Mouse (Mus musculus) left cerebral cortex, postnatal 10 days (tissue): ENCODE results near the gene Tmem59l. TPM values are rescaled to one million over a fixed set of nuclear protein-coding genes. Genes with fewer than 3 reads are reported as not detected.

Experiments
- DNase-seq, 2 experiments: peaks; one replicate each; pipeline ENCODE4 v3.0.0; 2021 to 2022; ENCODE audit warnings: low spot score in 2 of 2, mixed read lengths in 1 of 2; ENCODE audit errors: extremely low spot score in 1 of 2
- intact Hi-C: fragments of 180-260 bp; cut with DNase I; formaldehyde crosslinking; loops from one replicate; pipeline ENCODE4 v1.15.1; 2025
- total RNA-seq, 2 experiments: library from RNA; stranded (reverse); gene quantifications; 2 replicates each; pipeline ENCODE4 v1.2.3; 2021

The Tmem59l gene
- total RNA-seq, 2 experiments from 2014 or later, result 146 to 159 TPM

DNA sequence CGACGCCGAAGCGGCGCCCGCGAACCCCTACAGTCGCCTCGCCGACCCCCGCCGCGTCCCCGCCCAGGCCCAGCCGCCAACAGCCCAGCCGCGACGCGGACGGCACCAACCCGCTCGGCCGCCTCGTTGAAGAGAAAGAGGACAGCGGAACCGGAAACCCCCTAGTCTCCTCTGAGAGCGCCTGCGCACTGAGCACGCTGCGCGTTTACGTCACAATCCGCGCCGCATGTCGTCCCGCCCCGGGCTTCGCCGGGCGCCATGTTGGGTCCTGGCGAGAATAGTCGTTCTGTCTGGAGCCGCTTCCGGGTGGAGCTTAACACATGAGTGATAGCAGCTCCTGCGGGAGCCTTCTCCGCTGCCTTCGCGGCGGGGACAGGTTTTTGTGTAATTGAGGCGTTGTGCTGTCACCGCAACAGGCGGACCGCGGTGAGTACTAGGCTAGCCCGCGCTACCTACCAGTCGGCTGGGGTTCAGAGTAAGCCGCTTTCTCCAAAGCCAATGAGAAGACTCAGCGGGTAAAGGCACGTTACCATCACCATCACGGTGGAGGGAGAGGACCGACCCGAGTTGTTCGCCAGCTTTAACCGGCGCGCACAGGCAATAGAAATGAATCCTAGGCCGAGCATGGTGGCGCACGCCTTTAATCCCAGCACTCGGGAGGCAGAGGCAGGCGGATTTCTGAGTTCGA is 23.2 kb upstream of the Tmem59l start, which contains the start of gene Uba52:
Uba52 (minus strand) TSS at position 574 of the 688 bp plus-strand sequence.
- peak; percentile 96 to 98 for DNase-seq
- intact Hi-C loops, result no loop called here

DNA sequence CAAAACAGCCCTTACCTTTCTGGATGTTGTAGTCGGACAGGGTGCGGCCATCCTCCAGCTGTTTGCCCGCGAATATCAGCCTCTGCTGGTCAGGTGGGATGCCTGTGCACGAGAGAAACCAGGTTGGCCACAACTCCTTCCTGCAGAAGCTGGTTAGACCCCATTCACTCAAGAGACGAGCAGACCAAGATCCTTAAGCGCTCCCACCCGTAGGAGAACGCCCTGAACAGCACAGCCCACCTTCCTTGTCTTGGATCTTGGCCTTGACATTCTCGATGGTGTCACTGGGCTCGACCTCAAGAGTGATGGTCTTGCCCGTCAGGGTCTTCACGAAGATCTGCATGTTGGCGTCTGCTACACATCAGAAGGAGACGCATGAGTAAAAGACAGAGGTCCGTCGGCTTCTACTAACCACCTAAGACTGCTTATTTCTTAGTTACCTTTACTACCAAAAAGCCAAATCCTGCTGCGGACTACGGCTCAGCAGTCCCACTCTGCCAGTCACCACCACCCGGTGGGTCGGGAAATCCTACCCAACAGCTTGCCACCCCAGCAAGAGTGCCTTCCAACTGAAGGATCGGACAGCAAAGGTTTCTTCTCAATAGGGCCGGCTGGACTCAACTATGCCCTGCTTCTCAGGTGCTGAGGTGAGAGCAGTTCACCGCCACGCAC is 22.3 kb upstream of the Tmem59l start:
- intact Hi-C loops, result no loop called here
- DNase-seq, result peak in 1 of 2 experiments; percentile 26

DNA sequence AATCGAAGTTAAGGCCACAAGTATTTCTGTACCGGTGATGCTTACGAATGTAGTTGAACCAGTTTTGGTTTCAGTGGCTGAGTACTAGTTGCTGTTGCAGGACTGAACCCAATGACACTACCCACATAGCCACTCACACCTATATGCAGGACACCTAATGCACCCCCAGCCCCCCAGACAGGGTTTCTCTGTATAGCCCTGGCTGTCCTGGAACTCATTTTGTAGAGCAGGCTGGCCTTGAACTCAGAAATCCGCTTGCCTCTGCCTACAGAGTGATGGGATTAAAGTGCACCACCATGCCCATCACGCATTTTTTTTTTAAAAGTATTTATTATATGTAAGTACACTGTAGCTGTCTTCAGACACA is 19.9 kb upstream of the Tmem59l start:
- intact Hi-C loops, result no loop called here
- DNase-seq, result no peak

DNA sequence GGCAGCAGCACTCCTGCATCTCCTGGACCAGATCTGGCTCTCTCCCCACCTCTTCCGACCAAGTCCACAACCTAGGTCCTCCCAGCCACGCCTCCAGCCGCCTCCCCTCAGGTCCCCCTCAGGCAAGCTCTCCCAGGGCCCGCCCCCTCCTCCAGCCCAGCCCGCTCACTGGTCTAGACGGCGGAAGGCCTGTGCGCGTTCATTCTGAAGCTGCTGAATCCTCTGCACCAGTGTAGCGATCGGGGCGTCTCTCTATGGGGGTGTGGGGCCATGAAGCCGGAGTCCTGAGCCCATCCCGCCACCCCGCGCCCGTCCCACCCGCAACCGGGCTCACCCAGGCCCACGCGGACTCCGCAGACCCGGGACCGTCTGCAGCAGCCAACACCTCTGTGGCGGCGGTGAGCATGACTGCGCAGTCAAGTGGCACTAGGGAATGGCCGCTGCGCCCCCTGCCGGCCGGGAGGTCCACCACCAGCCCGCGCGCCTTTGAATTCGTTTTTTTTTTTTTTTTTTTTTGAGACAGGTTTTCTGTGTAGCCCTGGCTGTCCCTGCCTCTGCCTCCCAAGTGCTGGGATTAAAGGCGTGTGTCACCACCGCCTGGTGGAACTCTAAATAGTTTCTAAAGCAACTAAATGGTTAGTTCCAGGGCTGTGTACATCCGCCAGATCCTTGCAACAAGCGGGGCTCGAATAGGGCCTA is 19.3 kb upstream of the Tmem59l start, which contains the start of gene Rex1bd:
Rex1bd (minus strand) TSS at position 425 of the 699 bp plus-strand sequence.
- intact Hi-C loops, result no loop called here
- DNase-seq, result peak; percentile 89 to 97

DNA sequence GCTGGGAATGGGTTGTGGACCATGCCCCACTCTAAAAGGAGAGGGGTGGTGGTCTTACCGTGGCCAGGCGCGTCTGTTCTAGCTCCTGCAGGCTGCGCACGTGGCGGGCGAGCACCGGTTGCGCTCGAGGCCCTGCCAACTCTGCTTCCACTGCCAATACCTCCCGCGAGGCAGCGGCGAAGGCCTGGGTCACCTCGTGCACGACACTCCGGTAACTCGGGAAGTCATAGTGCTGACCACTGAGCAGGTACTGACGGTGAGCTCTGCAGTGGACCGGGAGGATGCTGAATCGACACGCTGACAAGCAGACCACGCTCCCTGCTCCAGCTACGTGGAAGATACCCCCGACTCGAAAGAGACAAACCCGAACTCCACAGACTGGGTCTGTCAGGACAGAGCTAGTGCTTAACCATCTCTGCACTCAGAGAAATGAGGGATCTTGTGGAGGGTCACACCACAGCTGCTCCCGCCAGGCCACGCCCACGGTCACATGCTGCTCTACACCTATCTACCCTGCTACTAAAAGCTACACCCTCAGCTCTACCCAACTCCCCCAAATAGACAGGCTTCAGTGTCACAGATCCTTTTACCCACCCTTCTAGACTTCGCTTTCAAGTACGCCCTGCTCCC is 18.7 kb upstream of the Tmem59l start:
- no peak for DNase-seq
- intact Hi-C loops, result loop anchor here (2.0 kb wide), 1 partner anchor 163 kb away; no protein-coding TSS in a partner anchor

DNA sequence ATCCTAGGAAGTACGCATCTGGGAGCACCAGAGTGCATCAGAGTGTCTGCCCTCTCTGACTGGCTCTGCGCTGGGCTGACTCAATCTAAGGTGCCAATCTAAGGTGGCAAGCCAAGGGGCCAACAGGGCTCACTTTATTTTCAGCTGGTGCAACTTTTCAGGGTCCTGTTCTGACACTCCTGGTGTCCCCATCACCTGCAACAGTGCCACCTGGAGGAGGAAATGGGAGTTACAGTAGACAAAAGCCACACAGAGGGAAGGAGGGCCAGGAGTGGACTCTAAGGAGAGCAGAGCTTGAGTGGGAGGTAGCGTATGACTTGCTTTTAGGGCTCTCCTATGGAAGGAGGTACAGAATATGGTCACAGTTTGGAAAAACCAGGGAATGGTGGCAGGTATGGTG is 17.7 kb upstream of the Tmem59l start:
- peak; percentile 69 to 81 for DNase-seq
- intact Hi-C loops, result loop anchor here (2.0 to 5.0 kb wide), 2 partner anchors 88 to 162 kb away; no protein-coding TSS in a partner anchor

DNA sequence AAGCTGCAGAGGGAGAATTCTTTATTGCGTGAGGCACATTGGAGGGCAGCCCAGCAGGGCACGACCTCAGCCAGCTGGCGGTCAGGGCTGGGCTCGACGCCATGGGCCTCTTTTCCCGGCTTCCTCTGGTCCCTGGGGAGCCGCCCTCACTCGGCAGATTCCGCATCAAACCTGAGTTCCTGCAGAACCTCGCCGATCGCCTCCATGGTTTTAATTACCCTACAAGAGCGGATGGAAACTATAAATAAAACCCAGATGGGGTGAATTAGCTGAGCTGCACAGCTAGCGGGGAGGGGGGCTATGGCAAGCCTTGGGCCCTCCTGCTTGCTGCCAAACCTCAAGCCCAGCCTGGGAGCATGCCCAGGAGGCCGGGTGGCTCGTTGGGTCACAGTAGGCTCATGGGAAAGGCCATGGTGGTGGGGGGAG is 17.1 kb upstream of the Tmem59l start:
- peak; percentile 63 to 81 for DNase-seq

DNA sequence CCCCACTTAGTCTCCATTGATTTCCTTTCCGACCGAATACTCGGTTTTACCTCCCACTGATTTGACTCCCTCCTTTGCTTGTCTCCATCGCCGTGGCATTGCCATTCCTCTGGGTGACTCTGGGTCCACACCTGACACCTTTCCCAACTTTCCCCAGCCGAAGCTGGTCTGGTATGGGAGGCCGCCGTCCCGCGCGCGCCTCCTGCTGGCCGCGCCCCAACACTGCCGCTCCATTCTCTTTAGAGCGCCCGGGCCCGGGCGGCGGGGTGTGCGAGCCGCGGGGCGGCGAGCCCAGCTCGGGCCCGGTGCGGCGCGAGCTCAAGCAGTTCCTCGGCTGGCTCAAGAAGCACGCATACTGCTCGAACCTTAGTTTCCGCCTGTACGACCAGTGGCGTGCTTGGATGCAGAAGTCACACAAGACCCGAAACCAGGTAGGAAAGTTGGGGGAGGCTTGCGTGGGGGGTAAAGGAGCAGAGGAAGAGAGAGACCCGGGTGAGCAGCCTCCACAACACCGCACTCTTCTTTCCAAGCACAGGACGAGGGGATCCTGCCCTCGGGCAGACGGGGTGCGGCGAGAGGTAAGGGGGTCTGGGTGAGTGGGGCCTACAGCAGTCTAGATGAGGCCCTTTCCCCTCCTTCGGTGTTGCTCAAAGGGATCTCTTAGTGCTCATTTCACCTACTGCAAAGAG is 16.0 kb upstream of the Tmem59l start:
- peak in 1 of 2 experiments; percentile 64 for DNase-seq
- intact Hi-C loops, result loop anchor here (1.0 to 5.0 kb wide), 2 partner anchors 86 to 120 kb away; no protein-coding TSS in a partner anchor

More for the DNA sequence above, 17.1 kb upstream of the Tmem59l start:
- intact Hi-C loops, result loop anchor here (2.0 to 5.0 kb wide), 2 partner anchors 87 to 162 kb away; no protein-coding TSS in a partner anchor

DNA sequence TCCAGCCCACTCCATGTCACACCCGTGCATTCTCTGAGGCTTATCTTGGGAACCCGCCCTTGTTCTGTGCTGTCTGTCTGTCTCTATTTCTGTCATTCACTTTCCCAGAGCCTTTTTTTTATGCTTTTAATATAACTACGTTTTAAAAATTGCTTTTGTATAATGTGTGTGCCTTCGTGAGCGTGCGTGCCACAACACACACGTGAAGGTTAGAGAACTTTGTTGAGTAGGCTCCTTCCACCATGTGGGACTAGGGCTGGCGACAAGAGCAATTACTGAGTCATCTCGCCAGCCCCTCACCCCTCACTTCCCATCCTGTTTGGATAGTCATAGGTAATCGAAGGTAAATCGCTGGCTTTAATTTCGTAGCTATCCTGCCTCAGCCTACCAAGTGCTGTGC is 15.4 kb upstream of the Tmem59l start:
- intact Hi-C loops, result loop anchor here (5.0 kb wide), 1 partner anchor 85 kb away; no protein-coding TSS in a partner anchor
- no peak for DNase-seq

DNA sequence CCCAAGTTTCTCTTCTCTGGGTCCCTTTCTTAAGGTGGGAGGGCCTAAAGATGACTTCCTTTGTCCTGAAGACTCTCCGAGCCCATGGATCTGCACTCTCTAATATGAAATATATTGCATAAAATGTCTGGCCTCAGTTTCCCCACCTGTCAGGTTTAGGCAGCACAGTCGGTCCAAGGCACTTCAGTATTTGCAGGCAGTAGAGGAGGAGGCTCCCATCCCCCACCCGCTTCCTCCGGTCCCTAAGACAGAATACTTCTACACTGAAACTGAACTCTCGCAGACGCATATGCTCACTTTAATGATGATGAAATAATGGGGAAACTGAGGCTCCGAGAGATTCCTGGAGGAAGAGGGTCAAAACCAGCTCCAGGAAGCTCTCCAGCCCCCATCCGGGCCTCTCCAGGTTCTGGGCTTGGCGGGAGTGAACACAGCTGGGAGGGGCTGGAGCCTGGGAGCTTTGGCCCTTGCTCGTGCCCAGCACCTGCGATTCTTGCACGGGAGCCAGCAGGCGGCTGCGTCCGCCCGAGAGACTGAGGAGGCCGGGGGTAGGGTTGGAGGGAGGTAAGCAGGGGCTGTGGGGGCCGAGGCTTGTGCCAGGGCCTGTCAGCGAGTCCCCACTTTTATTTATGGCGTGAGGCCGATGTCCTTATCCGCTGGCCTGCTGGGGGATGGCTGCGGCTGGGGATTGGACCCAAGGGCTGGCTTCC is 14.8 kb upstream of the Tmem59l start:
- DNase-seq, result no peak
- intact Hi-C loops, result loop anchor here (5.0 kb wide), 1 partner anchor 85 kb away; no protein-coding TSS in a partner anchor

DNA sequence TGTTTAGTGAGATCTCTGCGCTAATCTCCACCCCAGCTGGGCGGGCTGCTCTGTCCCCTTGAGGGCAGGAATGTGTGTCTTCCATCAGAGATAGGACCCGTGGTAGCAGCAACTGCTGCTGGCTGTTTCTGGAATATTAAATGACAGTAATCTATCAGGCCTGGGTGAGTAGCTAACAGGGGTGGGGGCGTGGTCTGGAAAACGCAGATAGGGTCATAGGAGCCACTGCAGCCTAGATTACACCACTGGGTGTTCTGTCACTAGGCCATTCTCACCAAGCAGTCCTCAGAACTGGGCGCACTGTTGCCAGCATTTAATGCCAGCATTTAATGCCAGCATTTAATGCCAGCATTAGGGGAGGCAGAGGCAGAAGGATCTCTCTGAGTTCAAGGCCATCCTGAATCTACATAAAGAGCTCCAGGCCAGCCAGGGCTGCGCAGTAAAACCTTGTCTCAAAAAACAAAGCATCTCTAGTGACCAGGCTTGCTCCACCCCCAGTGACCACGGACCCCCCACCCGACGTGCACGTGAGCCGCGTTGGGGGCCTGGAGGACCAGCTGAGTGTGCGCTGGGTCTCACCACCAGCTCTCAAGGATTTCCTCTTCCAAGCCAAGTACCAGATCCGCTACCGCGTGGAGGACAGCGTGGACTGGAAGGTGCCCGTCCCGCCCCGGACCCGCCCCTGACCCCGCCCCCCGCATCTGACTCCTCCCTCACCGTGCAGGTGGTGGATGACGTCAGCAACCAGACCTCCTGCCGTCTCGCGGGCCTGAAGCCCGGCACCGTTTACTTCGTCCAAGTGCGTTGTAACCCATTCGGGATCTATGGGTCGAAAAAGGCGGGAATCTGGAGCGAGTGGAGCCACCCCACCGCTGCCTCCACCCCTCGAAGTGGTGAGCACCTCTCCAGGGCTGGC is 13.5 kb upstream of the Tmem59l start:
- no peak for DNase-seq
- intact Hi-C loops, result loop anchor here (5.0 kb wide), 1 partner anchor 83 kb away; no protein-coding TSS in a partner anchor

DNA sequence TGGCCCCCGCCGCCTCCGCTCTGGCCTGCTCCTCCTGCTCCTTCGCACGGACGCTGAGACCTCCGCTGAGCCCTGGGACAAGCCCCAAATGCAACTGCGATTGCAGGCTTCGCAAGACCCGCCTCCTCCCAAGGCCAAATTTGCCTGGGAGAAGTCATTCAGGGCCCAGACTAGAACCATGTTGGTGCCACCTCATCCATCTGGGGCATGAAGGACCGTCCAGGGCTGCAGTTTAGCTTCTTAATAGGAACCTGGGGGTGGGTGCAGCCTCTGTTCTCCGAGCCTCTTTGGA is 8.6 kb upstream of the Tmem59l start:
- no peak for DNase-seq
- intact Hi-C loops, result no loop called here

DNA sequence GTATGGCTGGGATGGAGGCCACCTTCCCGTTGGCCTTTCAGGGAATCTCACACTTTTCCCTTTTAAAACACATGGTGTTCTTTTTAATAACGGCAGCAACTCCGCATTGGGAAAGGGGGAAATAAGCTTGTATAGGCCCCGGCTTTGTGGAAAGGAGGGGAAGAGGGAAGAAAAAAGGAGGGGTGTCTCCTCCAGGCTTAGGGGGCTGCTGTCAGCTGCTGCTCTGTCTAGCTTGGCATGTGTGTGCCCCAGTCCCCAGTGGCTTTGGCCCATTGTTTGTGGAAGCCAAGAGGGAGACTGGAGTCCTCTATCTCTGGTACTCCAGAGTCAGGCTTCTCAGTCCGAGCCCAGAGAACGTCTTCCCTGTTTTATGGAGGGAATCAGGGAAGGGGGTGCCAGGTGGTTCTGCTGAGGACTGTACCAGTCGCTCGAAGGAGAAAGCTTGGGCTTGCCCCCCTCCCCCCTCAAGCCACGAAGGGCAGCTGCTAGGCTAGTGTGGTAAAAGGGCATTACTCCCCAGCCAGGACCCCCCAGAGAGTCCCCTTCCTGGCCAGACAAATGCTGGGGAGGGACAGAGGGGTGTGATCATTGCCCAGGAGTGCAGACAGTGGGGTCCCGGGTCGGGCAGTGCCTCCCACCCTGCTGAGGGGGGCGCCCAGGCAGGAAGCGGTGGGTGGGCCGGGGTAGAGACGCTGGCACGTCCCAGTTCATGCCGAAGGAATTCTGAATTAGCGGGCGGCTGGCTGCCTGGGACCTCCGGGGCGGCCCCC is 8.0 kb upstream of the Tmem59l start:
- intact Hi-C loops, result no loop called here

DNA sequence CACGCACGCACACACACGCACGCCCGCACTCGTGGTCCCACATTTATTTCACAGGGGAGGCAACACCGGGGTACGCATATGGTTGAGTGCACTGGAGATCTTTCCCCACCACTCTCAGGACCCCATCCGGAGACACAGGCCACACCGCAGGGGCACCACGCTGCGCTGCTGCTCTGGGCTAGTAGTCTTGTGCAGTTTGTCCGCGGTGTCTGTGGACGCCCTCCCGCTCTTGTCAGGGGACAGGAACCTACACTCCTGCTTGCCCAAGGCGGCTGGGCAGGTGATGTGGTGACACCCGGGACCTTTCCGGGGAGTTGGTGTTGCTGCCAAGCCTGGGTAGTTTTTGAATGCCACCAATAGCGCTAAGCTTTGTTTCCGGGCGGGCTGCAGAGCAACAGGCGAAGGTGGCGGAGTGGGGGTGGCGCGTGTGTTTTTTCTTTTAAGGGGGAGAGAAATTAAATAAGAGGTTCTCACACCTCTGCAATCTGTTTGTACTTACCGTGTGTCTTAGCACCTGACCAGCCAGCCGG is 7.3 kb upstream of the Tmem59l start:
- intact Hi-C loops, result no loop called here
- DNase-seq, result no peak

More for the DNA sequence above, 8.0 kb upstream of the Tmem59l start:
- DNase-seq, result no peak

DNA sequence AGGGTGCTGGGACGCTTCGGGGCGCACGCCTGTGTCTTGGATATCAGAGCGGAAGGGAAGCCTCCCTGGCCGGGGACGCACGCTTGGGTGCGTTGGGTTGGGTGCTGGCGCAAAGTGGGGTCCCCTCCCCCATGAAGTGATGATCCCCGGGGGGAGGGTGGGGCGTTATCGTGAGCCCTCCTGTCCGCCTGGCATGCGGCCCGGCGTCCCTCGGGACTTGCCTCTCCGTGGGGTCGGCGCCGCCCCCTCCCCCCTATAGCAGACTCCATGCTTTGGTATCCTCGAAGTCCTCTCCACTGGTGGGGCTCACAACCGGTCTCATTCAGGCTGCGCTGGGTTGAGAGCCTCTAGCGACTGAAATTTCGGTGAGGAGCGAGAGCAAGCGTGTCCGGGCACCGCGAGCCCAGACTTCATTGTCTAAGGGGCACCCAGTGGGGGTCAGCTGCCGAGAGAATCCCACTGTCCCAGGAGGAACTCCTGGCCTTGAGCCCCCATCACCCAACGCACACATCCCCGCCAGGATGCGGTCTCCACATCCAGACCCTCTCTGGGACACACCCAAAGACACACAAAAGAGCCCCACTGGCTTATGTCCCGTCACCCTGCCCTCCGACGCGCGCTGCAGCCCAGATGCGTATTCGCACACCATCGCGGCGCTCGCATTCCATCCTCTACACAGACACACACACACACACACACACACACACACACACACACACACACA is 6.7 kb upstream of the Tmem59l start:
- DNase-seq, result peak in 1 of 2 experiments; percentile 55
- intact Hi-C loops, result no loop called here
